Mouse (Mus musculus) C2C12 (cell line): ENCODE measurements around the gene Skp1a.

ENCODE experiments used
- CTCF ChIP-seq: IDR thresholded peaks from one replicate; pipeline ENCODE4 v1.5.1; 2011; ENCODE audit not compliant: control insufficient read depth, insufficient read depth, insufficient read length
- MYOD1 ChIP-seq: IDR thresholded peaks from one replicate; pipeline ENCODE4 v1.6.1; 2011; ENCODE audit warnings: low read depth; ENCODE audit not compliant: control insufficient read depth, insufficient read length

GRCm38 (mm10) chr11:52258711-52259110 lies 26.9 kb downstream of the Skp1a start:
- TF ChIP-seq CTCF, result no peak
- TF ChIP-seq MYOD1, result no peak
